Mouse (Mus musculus): ENCODE measurements around the gene Gpr68.

The Gpr68 gene

GRCm38 (mm10) chr12:100897736-100898650, 10.0 kb downstream of the Gpr68 start:
- peak; percentile 38 for DNase-seq (ENCODE audit: low read depth, low spot score)
- H3K36me3 ChIP-seq (ENCODE audit: control insufficient read depth, insufficient read depth, low read length, poor library complexity, severe bottlenecking) = no peaks in the 10 kb centered on the region
- H3K27me3 ChIP-seq (ENCODE audit: control insufficient read depth, insufficient read depth, low read length, poor library complexity, severe bottlenecking) = no peaks in the 10 kb centered on the region; the same call in 1 of the 2 replicates

- Histone ChIP-seq H3K27me3 (ENCODE audit: control insufficient read depth, insufficient read depth, low read length, poor library complexity, severe bottlenecking) (no peaks in the 10 kb centered on the region; the same call in 1 of the 2 replicates), H3K36me3 (ENCODE audit: control insufficient read depth, insufficient read depth, low read length, poor library complexity, severe bottlenecking) (no peaks in the 10 kb centered on the region)
- DNase-seq (ENCODE audit: low read depth, low spot score) = no peak
Measured at GRCm38 (mm10) chr12:100896661-100897060, 11.3 kb downstream of the Gpr68 start.

- DNase-seq (ENCODE audit: low read depth, low spot score) = peak; percentile 35
- H3K27me3 ChIP-seq (ENCODE audit: control insufficient read depth, insufficient read depth, low read length, poor library complexity, severe bottlenecking) = no peaks in the 10 kb centered on the region; the same call in 1 of the 2 replicates
- no peaks in the 10 kb centered on the region for H3K36me3 ChIP-seq (ENCODE audit: control insufficient read depth, insufficient read depth, low read length, poor library complexity, severe bottlenecking)
Measured at GRCm38 (mm10) chr12:100895504-100895903, 12.5 kb downstream of the Gpr68 start.

GRCm38 (mm10) chr12:100890548-100890947, 17.4 kb downstream of the Gpr68 start:
- DNase-seq (ENCODE audit: low read depth, low spot score) = no peak
- Histone ChIP-seq H3K27me3 (ENCODE audit: control insufficient read depth, insufficient read depth, low read length, poor library complexity, severe bottlenecking) (no peaks in the 10 kb centered on the region), H3K36me3 (ENCODE audit: control insufficient read depth, insufficient read depth, low read length, poor library complexity, severe bottlenecking) (no peaks in the 10 kb centered on the region)

- Histone ChIP-seq H3K27me3 (ENCODE audit: control insufficient read depth, insufficient read depth, low read length, poor library complexity, severe bottlenecking) (no peaks in the 10 kb centered on the region), H3K36me3 (ENCODE audit: control insufficient read depth, insufficient read depth, low read length, poor library complexity, severe bottlenecking) (no peaks in the 10 kb centered on the region)
- no peak for DNase-seq (ENCODE audit: low read depth, low spot score)
Measured at GRCm38 (mm10) chr12:100887801-100888258, 20.2 kb downstream of the Gpr68 start.

GRCm38 (mm10) chr12:100886877-100887276, 21.1 kb downstream of the Gpr68 start:
- Histone ChIP-seq H3K27me3 (ENCODE audit: control insufficient read depth, insufficient read depth, low read length, poor library complexity, severe bottlenecking) (no peaks in the 10 kb centered on the region), H3K36me3 (ENCODE audit: control insufficient read depth, insufficient read depth, low read length, poor library complexity, severe bottlenecking) (no peaks in the 10 kb centered on the region)
- no peak for DNase-seq (ENCODE audit: low read depth, low spot score)

GRCm38 (mm10) chr12:100885585-100885984, 22.4 kb downstream of the Gpr68 start:
- Histone ChIP-seq H3K36me3 (ENCODE audit: control insufficient read depth, insufficient read depth, low read length, poor library complexity, severe bottlenecking) (no peaks in the 10 kb centered on the region), H3K27me3 (ENCODE audit: control insufficient read depth, insufficient read depth, low read length, poor library complexity, severe bottlenecking) (no peaks in the 10 kb centered on the region)
- peak; percentile 24 for DNase-seq (ENCODE audit: low read depth, low spot score)

- no peaks in the 10 kb centered on the region for H3K36me3 ChIP-seq (ENCODE audit: control insufficient read depth, insufficient read depth, low read length, poor library complexity, severe bottlenecking)
- DNase-seq (ENCODE audit: low read depth, low spot score) = peak; percentile 61
- no peaks in the 10 kb centered on the region for H3K27me3 ChIP-seq (ENCODE audit: control insufficient read depth, insufficient read depth, low read length, poor library complexity, severe bottlenecking)
Measured at GRCm38 (mm10) chr12:100883168-100883567, 24.8 kb downstream of the Gpr68 start.

GRCm38 (mm10) chr12:100878556-100878955, 29.4 kb downstream of the Gpr68 start:
- H3K27me3 ChIP-seq (ENCODE audit: control insufficient read depth, insufficient read depth, low read length, poor library complexity, severe bottlenecking) = no peaks in the 10 kb centered on the region
- DNase-seq (ENCODE audit: low read depth, low spot score) = no peak
- H3K36me3 ChIP-seq (ENCODE audit: control insufficient read depth, insufficient read depth, low read length, poor library complexity, severe bottlenecking) = no peaks in the 10 kb centered on the region

- Histone ChIP-seq H3K36me3 (ENCODE audit: control insufficient read depth, insufficient read depth, low read length, poor library complexity, severe bottlenecking) (no peaks in the 10 kb centered on the region), H3K27me3 (ENCODE audit: control insufficient read depth, insufficient read depth, low read length, poor library complexity, severe bottlenecking) (no peaks in the 10 kb centered on the region)
- no peak for DNase-seq (ENCODE audit: low read depth, low spot score)
Measured at GRCm38 (mm10) chr12:100877936-100878335, 30.1 kb downstream of the Gpr68 start.

GRCm38 (mm10) chr12:100875960-100876359, 32.0 kb downstream of the Gpr68 start:
- Histone ChIP-seq H3K36me3 (ENCODE audit: control insufficient read depth, insufficient read depth, low read length, poor library complexity, severe bottlenecking) (no peaks in the 10 kb centered on the region), H3K27me3 (ENCODE audit: control insufficient read depth, insufficient read depth, low read length, poor library complexity, severe bottlenecking) (no peaks in the 10 kb centered on the region)
- no peak for DNase-seq (ENCODE audit: low read depth, low spot score)

GRCm38 (mm10) chr12:100875553-100875952, 32.4 kb downstream of the Gpr68 start:
- Histone ChIP-seq H3K36me3 (ENCODE audit: control insufficient read depth, insufficient read depth, low read length, poor library complexity, severe bottlenecking) (no peaks in the 10 kb centered on the region), H3K27me3 (ENCODE audit: control insufficient read depth, insufficient read depth, low read length, poor library complexity, severe bottlenecking) (no peaks in the 10 kb centered on the region)
- DNase-seq (ENCODE audit: low read depth, low spot score) = no peak

GRCm38 (mm10) chr12:100873612-100874011, 34.4 kb downstream of the Gpr68 start:
- DNase-seq (ENCODE audit: low read depth, low spot score) = no peak
- Histone ChIP-seq H3K36me3 (ENCODE audit: control insufficient read depth, insufficient read depth, low read length, poor library complexity, severe bottlenecking) (peaks cover 1% of the 10 kb centered on the region; the same call in 1 of the 2 replicates), H3K27me3 (ENCODE audit: control insufficient read depth, insufficient read depth, low read length, poor library complexity, severe bottlenecking) (no peaks in the 10 kb centered on the region)

- DNase-seq (ENCODE audit: low read depth, low spot score) = no peak
- Histone ChIP-seq H3K27me3 (ENCODE audit: control insufficient read depth, insufficient read depth, low read length, poor library complexity, severe bottlenecking) (no peaks in the 10 kb centered on the region), H3K36me3 (ENCODE audit: control insufficient read depth, insufficient read depth, low read length, poor library complexity, severe bottlenecking) (peaks cover 1% of the 10 kb centered on the region; the same call in 1 of the 2 replicates)
Measured at GRCm38 (mm10) chr12:100871841-100872240, 36.2 kb downstream of the Gpr68 start.

- H3K27me3 ChIP-seq (ENCODE audit: control insufficient read depth, insufficient read depth, low read length, poor library complexity, severe bottlenecking) = no peaks in the 10 kb centered on the region
- peaks cover 1% of the 10 kb centered on the region; the same call in 1 of the 2 replicates for H3K36me3 ChIP-seq (ENCODE audit: control insufficient read depth, insufficient read depth, low read length, poor library complexity, severe bottlenecking)
- DNase-seq (ENCODE audit: low read depth, low spot score) = no peak
Measured at GRCm38 (mm10) chr12:100871234-100871633, 36.8 kb downstream of the Gpr68 start.
